Mouse (Mus musculus) thymus, adult 2 months (tissue): ENCODE results near the gene Stmn1. TPM values are rescaled to one million over a fixed set of nuclear protein-coding genes. Genes with fewer than 3 reads are reported as not detected.

ENCODE experiments used
- DNase-seq: peaks from one replicate; pipeline ENCODE4 v3.0.0; 2021
- H3K27ac ChIP-seq: fragments of 200-500 bp; 2 replicates; pipeline ENCODE4 v1.5.1; 2012; ENCODE audit warnings: low read length, control low read depth; ENCODE audit not compliant: control insufficient read depth, insufficient read depth
- H3K27me3 ChIP-seq: fragments of 200-500 bp; 2 replicates; pipeline ENCODE4 v1.6.1; 2012; ENCODE audit warnings: mild to moderate bottlenecking, low read length, moderate library complexity, mixed read lengths; ENCODE audit not compliant: control insufficient read depth, insufficient read depth
- H3K36me3 ChIP-seq: fragments of 200-500 bp; 2 replicates; pipeline ENCODE4 v1.6.1; 2012; ENCODE audit warnings: mild to moderate bottlenecking, low read length, moderate library complexity; ENCODE audit not compliant: control insufficient read depth, insufficient read depth
- H3K4me1 ChIP-seq: fragments of 200-500 bp; replicated peaks from 2 replicates; pipeline ENCODE4 v1.6.1; 2012; ENCODE audit warnings: low read length; ENCODE audit not compliant: control insufficient read depth, insufficient read depth
- H3K4me3 ChIP-seq: fragments of 200-500 bp; 2 replicates; pipeline ENCODE4 v1.5.1; 2012; ENCODE audit warnings: mild to moderate bottlenecking, low read length, control low read depth, moderate library complexity; ENCODE audit not compliant: control insufficient read depth, insufficient read depth
- CTCF ChIP-seq: fragments of 200-500 bp; IDR thresholded peaks from 2 replicates; pipeline ENCODE4 v1.5.1; 2012; ENCODE audit warnings: mild to moderate bottlenecking, control low read depth, low read length, moderate library complexity, borderline replicate concordance; ENCODE audit not compliant: control insufficient read depth, poor library complexity, insufficient read depth; ENCODE audit errors: extremely low read depth
- POLR2A ChIP-seq: fragments of 200-500 bp; IDR thresholded peaks from 2 replicates; pipeline ENCODE4 v1.6.1; 2012; ENCODE audit warnings: mild to moderate bottlenecking, low read length, control low read depth, moderate library complexity; ENCODE audit not compliant: control insufficient read depth, poor library complexity, insufficient read depth; ENCODE audit errors: extremely low read depth
- WGBS: fragments of 180-500 bp; shearing (Covaris S2); methylation state at CpG from one replicate; pipeline ENCODE4 v1.1.7; 2018; 5-methylcytosine and 5-hydroxymethylcytosine counted together
- polyA plus RNA-seq: library from polyadenylated mRNA; depleted of rRNA; stranded (reverse); fragments of >200 nt; gene quantifications from 2 replicates; pipeline ENCODE4 v1.2.3, GENCODE M21; 2012

Gene Stmn1
- polyA plus RNA-seq, 1 experiment = 134 TPM

DNA sequence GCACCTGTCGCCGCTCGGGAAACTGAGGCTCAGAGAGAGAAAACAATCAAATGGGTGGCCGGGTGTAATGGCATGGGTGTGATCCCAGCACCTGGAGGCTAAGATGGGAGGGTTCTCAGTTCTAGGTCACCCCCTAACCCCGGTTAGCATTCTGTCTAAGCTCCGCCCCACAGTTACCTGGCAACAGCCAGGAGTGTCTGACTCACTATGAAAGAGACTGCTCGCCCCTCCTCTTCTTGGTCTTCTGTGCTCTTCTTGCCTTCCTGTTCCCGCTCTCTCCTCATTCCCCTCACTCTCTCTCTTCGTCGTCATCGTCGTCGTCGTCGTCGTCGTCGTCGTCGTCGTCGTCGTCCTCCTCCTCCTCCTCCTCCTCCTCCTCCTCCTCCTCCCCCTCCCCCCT is 20.2 kb upstream of the Stmn1 start:
- Histone ChIP-seq H3K4me3 (no peak overlapping the region), H3K4me1 (peaks cover 30% of the 10 kb centered on the region), H3K27ac (no peak overlapping the region), H3K36me3 (no peaks in the 10 kb centered on the region), H3K27me3 (no peaks in the 10 kb centered on the region)
- TF ChIP-seq POLR2A (no peak), CTCF (no peak)
- 51% methylated on average over 22 of the region's 23 CpGs for WGBS
- DNase-seq = no peak

DNA sequence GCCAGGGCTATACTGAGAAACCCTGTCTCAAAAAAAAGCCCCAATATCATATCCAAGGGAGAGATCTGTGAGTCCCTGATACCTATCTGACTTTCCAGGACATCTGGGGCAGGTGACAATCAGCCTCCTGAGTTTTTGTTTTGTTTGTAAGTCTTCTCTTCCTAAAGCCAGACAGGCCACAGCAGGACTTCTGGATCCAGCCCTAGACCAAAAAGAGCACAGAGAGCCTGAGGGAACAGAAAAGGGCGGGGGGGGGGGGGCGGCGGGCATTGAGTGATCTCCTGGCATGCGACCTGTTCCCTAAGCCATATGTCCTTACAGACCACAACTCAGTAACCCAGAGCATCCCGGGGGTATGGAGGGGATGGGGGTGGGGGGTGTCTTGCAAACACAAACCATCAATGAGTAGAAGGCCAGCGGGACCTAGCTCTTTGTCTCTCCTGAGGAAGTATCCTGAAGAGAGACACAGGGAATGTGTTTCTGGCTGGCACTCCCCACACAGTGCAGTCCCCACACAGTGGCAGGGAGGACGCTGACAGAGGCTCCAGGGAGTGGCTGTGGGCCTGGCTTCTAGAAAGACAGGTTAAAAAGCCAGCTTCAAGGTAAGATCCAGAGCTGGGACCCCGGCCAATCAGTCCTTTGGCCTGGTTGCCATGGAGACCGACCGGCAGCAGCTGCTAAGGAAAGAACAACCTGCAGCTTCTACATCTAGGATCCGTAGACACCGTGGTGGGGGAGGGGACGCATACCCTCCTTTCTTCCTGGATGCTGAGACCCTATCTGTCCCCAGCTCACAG is 18.3 kb upstream of the Stmn1 start:
- 87% methylated on average over 13 of the region's 13 CpGs for WGBS
- H3K4me1 ChIP-seq = peaks cover 32% of the 10 kb centered on the region
- TF ChIP-seq CTCF = no peak
- TF ChIP-seq POLR2A = no peak

DNA sequence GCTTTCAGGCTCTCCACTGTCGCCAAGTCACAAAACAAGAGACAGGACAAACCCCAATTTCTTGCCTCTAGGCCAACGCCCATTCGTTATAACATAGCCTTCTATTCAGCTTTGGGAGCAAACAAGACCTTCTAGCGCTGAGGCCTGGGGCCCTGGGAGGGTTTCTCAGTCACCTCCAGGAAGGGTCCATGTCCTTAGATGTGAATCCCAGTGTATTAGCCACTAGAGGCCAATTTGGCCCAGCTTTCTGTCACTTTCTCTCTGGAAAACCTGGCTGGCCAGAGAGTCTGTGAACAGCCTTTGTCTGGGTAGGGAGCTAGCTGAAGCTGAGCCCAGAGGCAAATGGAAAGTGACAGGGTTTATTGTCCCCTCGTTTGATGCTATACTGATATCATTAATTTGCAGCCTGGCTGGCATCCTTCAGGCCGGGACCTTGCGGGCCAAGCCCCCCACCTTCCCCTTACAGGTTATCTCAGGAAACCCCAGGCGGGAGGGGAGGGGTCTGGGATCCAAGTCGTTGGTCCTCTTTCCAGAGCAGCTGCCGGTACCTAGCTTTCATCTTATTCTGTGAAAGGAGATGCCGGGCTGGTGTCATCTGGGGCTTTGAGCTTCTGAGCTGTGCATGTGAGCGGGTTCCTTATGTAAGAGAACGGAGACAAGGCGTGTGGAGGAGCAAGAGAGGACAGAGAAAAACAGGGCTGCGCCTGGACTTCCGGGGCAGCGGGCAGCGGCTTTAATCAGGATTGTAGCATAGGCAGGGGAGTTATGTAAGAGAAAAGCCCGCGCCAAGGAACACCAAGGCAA is 17.5 kb upstream of the Stmn1 start:
- peaks cover 37% of the 10 kb centered on the region for H3K4me1 ChIP-seq
- H3K4me3 ChIP-seq = no peak overlapping the region
- no peaks in the 10 kb centered on the region for H3K36me3 ChIP-seq
- no peaks in the 10 kb centered on the region for H3K27me3 ChIP-seq
- WGBS = 85% methylated on average over 20 of the region's 20 CpGs
- H3K27ac ChIP-seq = no peak overlapping the region
- TF ChIP-seq POLR2A (no peak), CTCF (no peak)
- DNase-seq = no peak

More for the DNA sequence above, 18.3 kb upstream of the Stmn1 start:
- H3K27ac ChIP-seq = no peak overlapping the region
- H3K36me3 ChIP-seq = no peaks in the 10 kb centered on the region
- no peaks in the 10 kb centered on the region for H3K27me3 ChIP-seq
- no peak overlapping the region for H3K4me3 ChIP-seq
- no peak for DNase-seq

DNA sequence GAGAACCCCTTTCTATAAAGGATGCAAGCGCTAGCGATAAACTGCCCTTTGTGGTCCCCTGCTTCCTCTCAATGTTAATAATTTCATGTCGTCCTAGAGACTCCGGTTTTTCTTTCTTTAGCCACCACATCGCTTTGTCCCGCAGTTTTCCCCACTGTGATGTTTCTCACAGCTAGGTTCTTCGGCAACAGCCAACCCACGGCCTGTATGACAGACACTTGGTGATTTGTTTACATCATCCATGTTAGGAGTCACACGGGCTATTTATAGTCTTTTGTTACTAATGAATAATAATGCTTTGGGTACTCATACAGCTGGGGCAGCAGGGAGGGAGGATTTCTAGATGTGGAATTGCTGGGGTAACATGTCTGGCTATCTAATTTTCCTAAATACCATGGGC is 16.6 kb upstream of the Stmn1 start:
- Histone ChIP-seq H3K27me3 (no peaks in the 10 kb centered on the region), H3K4me3 (no peak overlapping the region), H3K36me3 (no peaks in the 10 kb centered on the region), H3K4me1 (peaks cover 32% of the 10 kb centered on the region), H3K27ac (no peak overlapping the region)
- 83% methylated on average over 9 of the region's 9 CpGs for WGBS
- DNase-seq = no peak
- no peak for TF ChIP-seq CTCF
- no peak for TF ChIP-seq POLR2A

DNA sequence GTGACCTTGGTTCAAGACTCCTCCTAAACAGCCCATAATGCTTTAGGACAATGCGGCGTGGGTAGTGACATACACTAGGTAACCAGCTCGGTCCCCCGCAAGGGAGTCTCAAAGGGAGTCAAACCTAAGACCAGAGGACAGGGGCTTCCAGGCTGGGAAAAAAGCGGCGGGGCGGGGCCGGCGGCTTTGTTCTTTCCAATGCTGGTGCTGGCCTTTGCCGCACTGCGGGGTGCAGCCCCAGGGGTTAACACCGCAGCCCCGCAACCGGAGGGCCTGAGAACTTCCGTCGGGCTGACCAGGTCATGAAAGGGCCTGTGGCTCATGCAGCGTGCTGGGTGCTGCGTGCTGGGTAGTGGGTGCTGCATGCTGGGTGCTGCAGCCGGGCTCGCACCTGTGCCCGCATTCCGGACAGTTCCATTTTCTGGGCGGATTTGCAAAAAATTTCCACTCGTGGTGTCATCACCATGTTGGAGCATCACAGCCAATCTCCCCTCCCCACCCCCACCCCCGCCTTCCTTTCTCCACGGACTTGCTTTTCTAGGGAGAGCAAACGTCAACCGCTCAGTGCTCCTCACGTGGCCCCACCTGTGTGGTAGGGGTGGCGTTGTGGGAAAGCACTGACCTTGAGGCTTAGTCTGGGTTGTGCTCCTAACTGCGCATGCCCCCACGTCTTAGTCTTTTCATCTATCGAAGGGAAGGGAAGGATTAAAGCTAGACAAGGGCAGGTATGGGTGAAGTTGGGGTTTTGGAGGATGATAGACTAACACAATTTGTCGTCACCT is 14.3 kb upstream of the Stmn1 start:
- WGBS = 92% methylated on average over 34 of the region's 34 CpGs
- no peak overlapping the region for H3K4me3 ChIP-seq
- peaks cover 24% of the 10 kb centered on the region for H3K4me1 ChIP-seq
- no peak for TF ChIP-seq CTCF
- no peak for TF ChIP-seq POLR2A
- H3K27me3 ChIP-seq = no peaks in the 10 kb centered on the region
- no peak overlapping the region for H3K27ac ChIP-seq
- no peaks in the 10 kb centered on the region for H3K36me3 ChIP-seq
- peak; percentile 43 for DNase-seq

DNA sequence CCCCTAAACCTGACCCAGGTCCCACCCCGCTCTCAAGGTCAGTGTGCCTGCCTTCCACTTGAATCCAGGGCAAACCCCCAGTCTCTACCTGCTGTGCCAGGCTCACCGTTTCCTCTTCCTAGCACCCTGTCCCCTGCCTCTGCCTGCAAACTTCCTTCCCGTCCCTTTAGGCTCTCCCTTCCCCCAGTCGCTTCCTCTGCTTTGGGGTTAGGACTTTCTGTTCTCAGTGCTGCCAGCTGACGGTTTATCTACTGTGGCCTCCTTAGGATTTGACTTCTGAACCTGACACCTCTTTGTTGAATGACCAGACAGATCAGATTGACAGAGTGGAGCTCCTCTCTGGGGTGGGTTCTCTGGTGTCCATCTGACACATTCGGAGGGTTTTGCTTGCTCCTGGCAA is 12.8 kb upstream of the Stmn1 start:
- Histone ChIP-seq H3K27ac (peak overlapping the region; percentile 53; the same call in 1 of the 2 replicates), H3K36me3 (no peaks in the 10 kb centered on the region), H3K4me1 (peaks cover 29% of the 10 kb centered on the region), H3K4me3 (0 out of 2 replicates have a peak overlapping the region, but pooled peaks have one; percentile 7), H3K27me3 (no peaks in the 10 kb centered on the region)
- peak; percentile 42 for DNase-seq
- TF ChIP-seq POLR2A (no peak), CTCF (no peak)
- 14% methylated on average over 6 of the region's 6 CpGs for WGBS
